Mouse (Mus musculus) neural tube, embryonic 11.5 days (tissue): ENCODE measurements around the gene Scel. TPM values are rescaled to one million over a fixed set of nuclear protein-coding genes. Genes with fewer than 3 reads are reported as not detected.
"Not testable (repeated sequence)": the region's sequence is repeated elsewhere in the genome, so short reads cannot be mapped to it uniquely, and the experiment has no call there.

Experiments
- ATAC-seq: fragments of 200-750 bp; cut with Nextera tagmentation; 2 replicates; pipeline ENCODE4 v1.8.0; 2017; ENCODE audit warnings: moderate number of reproducible peaks, mild to moderate bottlenecking, moderate TSS enrichment, moderate library complexity; ENCODE audit not compliant: insufficient read depth, low FRiP score, low TSS enrichment
- DNase-seq: peaks from one replicate; pipeline ENCODE4 v3.0.0-alpha.2; 2015; ENCODE audit warnings: low spot score
- H3K27ac ChIP-seq: fragments of 300-500 bp; sonication (generic); 2 replicates; pipeline ENCODE4 v1.5.1; 2014; ENCODE audit warnings: low read depth, mild to moderate bottlenecking, low read length
- H3K27me3 ChIP-seq: fragments of 300-500 bp; sonication (generic); 2 replicates; pipeline ENCODE4 v1.6.1; 2014; ENCODE audit warnings: mild to moderate bottlenecking, low read length, mixed read lengths; ENCODE audit not compliant: control insufficient read depth, insufficient read depth
- H3K36me3 ChIP-seq: fragments of 300-500 bp; sonication (generic); 2 replicates; pipeline ENCODE4 v1.6.1; 2014; ENCODE audit warnings: mild to moderate bottlenecking, low read length, moderate library complexity, mixed read lengths; ENCODE audit not compliant: control insufficient read depth, insufficient read depth
- H3K4me1 ChIP-seq: fragments of 300-500 bp; sonication (generic); 2 replicates; pipeline ENCODE4 v1.6.1; 2014; ENCODE audit warnings: low read length, mixed read lengths; ENCODE audit not compliant: control insufficient read depth, insufficient read depth
- H3K4me2 ChIP-seq: fragments of 300-500 bp; sonication (generic); 2 replicates; pipeline ENCODE4 v1.6.1; 2014; ENCODE audit warnings: low read depth, mild to moderate bottlenecking, moderate library complexity
- H3K4me3 ChIP-seq: fragments of 300-500 bp; sonication (generic); 2 replicates; pipeline ENCODE4 v1.5.1; 2014; ENCODE audit warnings: low read depth, low read length
- H3K9ac ChIP-seq: fragments of 300-500 bp; sonication (generic); 2 replicates; pipeline ENCODE4 v1.6.1; 2014; ENCODE audit warnings: mild to moderate bottlenecking, low read length
- H3K9me3 ChIP-seq: fragments of 300-500 bp; sonication (generic); 2 replicates; pipeline ENCODE4 v1.6.1; 2016; ENCODE audit warnings: low read length; ENCODE audit not compliant: control insufficient read depth
- WGBS: fragments of 180-500 bp; shearing (Covaris S2); extraction: QIAGEN DNeasy Blood & Tissue Kit; methylation state at CpG from one replicate; pipeline ENCODE4 v1.1.7; 2014; 5-methylcytosine and 5-hydroxymethylcytosine counted together
- polyA plus RNA-seq: library from polyadenylated mRNA; unstranded; fragments of >200 nt; fragmentation: Nextera tagmentation; extraction: Ambion mirVana; gene quantifications from 2 replicates; pipeline ENCODE4 v1.2.1, GENCODE M21; 2014

Gene Scel
- polyA plus RNA-seq, result 0.22 and 0.36 TPM in 2 replicates

GRCm38 (mm10) chr14:103512802-103513472 lies at the start of gene Scel:
Gene Scel, plus strand, starts transcription at chr14:103513342.
- no peak for ATAC-seq

DNA sequence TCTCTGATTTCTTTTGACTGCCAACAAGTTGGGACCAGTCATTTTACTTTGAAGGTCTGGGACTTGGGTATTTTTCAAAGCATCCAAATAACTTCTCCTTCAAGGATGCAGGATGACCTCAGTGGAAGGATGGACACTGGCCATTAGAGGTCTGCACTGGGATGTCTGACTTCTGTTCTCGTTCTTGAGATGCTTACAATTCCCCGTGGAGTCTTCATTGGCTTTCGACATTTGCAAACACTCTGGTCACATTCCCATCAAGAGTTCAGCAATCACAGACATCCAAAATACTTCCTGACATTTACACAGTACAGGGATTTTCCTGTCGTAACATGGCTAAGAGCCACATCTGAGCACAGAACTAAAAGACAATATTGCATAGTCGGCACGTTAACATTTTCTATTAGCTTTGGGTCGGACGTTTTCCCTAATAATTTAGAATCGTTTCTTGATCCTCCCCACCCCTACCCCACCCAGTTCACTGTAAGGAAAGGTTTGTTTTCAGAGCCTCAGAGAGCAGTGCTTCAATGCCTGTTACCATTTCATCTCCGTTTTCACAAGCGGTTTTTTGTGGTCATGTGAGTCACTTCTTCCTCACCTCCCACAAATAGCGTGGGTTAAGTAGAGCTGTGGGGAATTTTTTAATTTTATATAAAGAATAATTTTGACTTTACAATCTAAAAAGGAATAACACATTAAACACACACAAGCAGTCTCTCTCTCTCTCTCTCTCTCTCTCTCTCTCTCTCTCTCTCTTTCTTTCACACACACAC lies 44.3 kb upstream of the Scel start:
- no peaks in the 10 kb centered on the region for H3K9me3 ChIP-seq
- no peaks in the 10 kb centered on the region for H3K27me3 ChIP-seq
- no peak overlapping the region for H3K4me2 ChIP-seq
- H3K27ac ChIP-seq, result no peak overlapping the region
- DNase-seq, result no peak
- ATAC-seq, result no peak
- H3K9ac ChIP-seq, result no peak overlapping the region
- H3K4me3 ChIP-seq, result no peak overlapping the region
- H3K36me3 ChIP-seq, result no peaks in the 10 kb centered on the region
- H3K4me1 ChIP-seq, result peaks cover 3% of the 10 kb centered on the region
- 89% methylated on average over 12 of the region's 12 CpGs for WGBS

More at GRCm38 (mm10) chr14:103512802-103513472, at the start of gene Scel:
- DNase-seq, result no peak
- H3K27ac ChIP-seq, result no peak within 1 kb of the TSS
- no peak within 1 kb of the TSS for H3K9ac ChIP-seq
- no peak within 1 kb of the TSS for H3K4me2 ChIP-seq
- no peaks in the 10 kb centered on the region for H3K4me1 ChIP-seq
- no peaks in the 10 kb centered on the region for H3K9me3 ChIP-seq
- 25% methylated on average over 14 of the region's 14 CpGs for WGBS
- no peaks in the 10 kb centered on the region for H3K36me3 ChIP-seq
- no peaks in the 10 kb centered on the region for H3K27me3 ChIP-seq
- H3K4me3 ChIP-seq, result no peak within 1 kb of the TSS

GRCm38 (mm10) chr14:103469464-103470015 lies 43.6 kb upstream of the Scel start:
- DNase-seq (peak; percentile 34), ATAC-seq (peak; percentile 62)
- Histone ChIP-seq H3K27ac (no peak overlapping the region), H3K9ac (no peak overlapping the region), H3K36me3 (no peaks in the 10 kb centered on the region), H3K9me3 (no peaks in the 10 kb centered on the region), H3K4me3 (no peak overlapping the region), H3K4me1 (peaks cover 3% of the 10 kb centered on the region), H3K27me3 (no peaks in the 10 kb centered on the region), H3K4me2 (no peak overlapping the region)
- WGBS, result 68% methylated on average over 12 of the region's 12 CpGs

GRCm38 (mm10) chr14:103471074-103471778 lies 41.9 kb upstream of the Scel start:
- ATAC-seq (no peak), DNase-seq (no peak)
- no peaks in the 10 kb centered on the region for H3K27me3 ChIP-seq

GRCm38 (mm10) chr14:103471806-103472553 lies 41.2 kb upstream of the Scel start:
- WGBS, result 58% methylated on average over 7 of the region's 7 CpGs
- Histone ChIP-seq H3K4me1 (peaks cover 3% of the 10 kb centered on the region), H3K36me3 (no peaks in the 10 kb centered on the region), H3K27me3 (no peaks in the 10 kb centered on the region), H3K27ac (no peak overlapping the region), H3K4me3 (no peak overlapping the region), H3K9me3 (no peaks in the 10 kb centered on the region), H3K9ac (no peak overlapping the region), H3K4me2 (no peak overlapping the region)
- ATAC-seq, result no peak
- no peak for DNase-seq

More at GRCm38 (mm10) chr14:103471074-103471778, 41.9 kb upstream of the Scel start:
- Histone ChIP-seq H3K4me3 (no peak overlapping the region), H3K36me3 (no peaks in the 10 kb centered on the region), H3K9ac (no peak overlapping the region), H3K4me2 (no peak overlapping the region), H3K9me3 (no peaks in the 10 kb centered on the region), H3K27ac (no peak overlapping the region), H3K4me1 (peaks cover 3% of the 10 kb centered on the region)
- WGBS, result 64% methylated on average over 3 of the region's 3 CpGs

DNA sequence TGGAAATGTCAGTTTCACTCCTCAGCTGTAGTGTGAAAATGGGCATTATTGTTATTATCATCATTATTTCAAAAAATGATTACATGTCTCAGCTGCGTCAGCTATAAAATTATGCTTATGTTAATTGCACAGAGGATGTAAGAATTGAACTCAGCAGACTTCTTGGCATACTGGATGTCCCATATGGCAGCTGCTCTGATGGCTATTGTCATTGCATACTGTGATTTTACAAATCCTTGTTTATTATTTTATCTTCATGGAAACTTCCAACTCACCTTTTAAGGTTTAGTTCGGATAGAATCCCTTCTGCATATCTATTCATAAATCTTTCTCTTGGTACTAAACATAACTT lies 40.6 kb upstream of the Scel start:
- Histone ChIP-seq H3K9ac (no peak overlapping the region), H3K4me2 (no peak overlapping the region), H3K27ac (no peak overlapping the region), H3K36me3 (no peaks in the 10 kb centered on the region), H3K27me3 (no peaks in the 10 kb centered on the region), H3K4me3 (no peak overlapping the region), H3K9me3 (no peaks in the 10 kb centered on the region), H3K4me1 (peaks cover 3% of the 10 kb centered on the region)
- WGBS, result 91% methylated on average over 2 of the region's 2 CpGs
- ATAC-seq (no peak), DNase-seq (no peak)

GRCm38 (mm10) chr14:103475312-103475711 lies 37.8 kb upstream of the Scel start:
- H3K4me3 ChIP-seq, result no peak overlapping the region
- H3K9ac ChIP-seq, result no peak overlapping the region
- no peak overlapping the region for H3K27ac ChIP-seq
- no peaks in the 10 kb centered on the region for H3K27me3 ChIP-seq
- peaks cover 3% of the 10 kb centered on the region for H3K4me1 ChIP-seq
- DNase-seq, result no peak
- H3K36me3 ChIP-seq, result no peaks in the 10 kb centered on the region
- no peak overlapping the region for H3K4me2 ChIP-seq
- no peaks in the 10 kb centered on the region for H3K9me3 ChIP-seq
- WGBS, result 78% methylated on average over 7 of the region's 7 CpGs
- ATAC-seq, result no peak

GRCm38 (mm10) chr14:103476232-103476631 lies 36.9 kb upstream of the Scel start:
- not testable (repeated sequence) for H3K27me3 ChIP-seq, H3K4me1 ChIP-seq, H3K9me3 ChIP-seq, ATAC-seq, H3K36me3 ChIP-seq, H3K9ac ChIP-seq, H3K4me3 ChIP-seq, DNase-seq, H3K4me2 ChIP-seq, H3K27ac ChIP-seq
- 90% methylated on average over 3 of the region's 3 CpGs for WGBS
